Mouse (Mus musculus): ENCODE results near the gene Gm15737.

DNA sequence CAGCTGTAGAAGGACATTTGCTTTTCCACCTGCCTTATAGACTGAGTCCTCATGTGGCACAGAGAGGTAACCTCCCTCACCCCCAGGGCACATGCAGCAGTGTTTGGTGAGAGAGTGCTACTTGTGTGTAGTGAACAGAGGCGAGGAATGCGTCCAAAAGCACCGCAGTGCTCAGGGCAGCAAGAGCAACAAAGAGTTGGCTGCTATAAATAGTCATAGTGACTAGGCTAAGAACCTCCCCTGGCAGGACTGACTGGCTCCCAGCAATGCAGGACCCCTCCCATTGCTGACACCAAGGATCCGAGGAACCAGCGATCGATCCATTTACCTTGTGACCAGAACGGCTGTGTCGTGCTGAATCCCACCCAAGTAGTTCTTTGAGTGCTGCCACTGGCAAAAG lies 40.2 kb downstream of the Gm15737 start:
- no peak for TF ChIP-seq EP300 (IDR thresholded peaks at IDR 0.05; ENCODE audit: low read depth)
- no peak for TF ChIP-seq CTCF (IDR thresholded peaks at IDR 0.05; ENCODE audit: low read depth)
